ENCODE assay signal across 8 mouse cellular contexts in genomic region chr11:115765607-115766141, GRCm38 (mm10). TPM values are rescaled to one million over a fixed set of nuclear protein-coding genes. Genes with fewer than 3 reads are reported as not detected.
DNase-seq lines count a peak whose midpoint lies in the region; ATAC-seq and TF ChIP-seq lines count a peak whose summit lies in the region.

No protein-coding gene starts in this region.

- H3K4me3 ChIP-seq in E14TG2a.4 (replicated peaks; ENCODE audit: low read length), result peak overlapping the region; percentile 88
- peak overlapping the region; percentile 73 for H3K4me3 ChIP-seq in embryonic facial prominence, embryonic 13.5 days
- H3K4me3 ChIP-seq in heart, postnatal 0 days (ENCODE audit: low read depth, low read length), result peak overlapping the region; percentile 86
- H3K4me3 ChIP-seq in limb, embryonic 14.5 days (replicated peaks; ENCODE audit: low read length), result peak overlapping the region; percentile 80
- H3K4me3 ChIP-seq in midbrain, embryonic 12.5 days, result peak overlapping the region; percentile 74

- H3K9me3 ChIP-seq in E14TG2a.4 (ENCODE audit: low read length), result no peaks in the 10 kb centered on the region
- no peaks in the 10 kb centered on the region for H3K9me3 ChIP-seq in embryonic facial prominence, embryonic 13.5 days
- no peaks in the 10 kb centered on the region for H3K9me3 ChIP-seq in heart, postnatal 0 days (replicated peaks; ENCODE audit: control insufficient read depth, low read length)
- no peaks in the 10 kb centered on the region for H3K9me3 ChIP-seq in limb, embryonic 14.5 days (ENCODE audit: control insufficient read depth, low read length)
- H3K9me3 ChIP-seq in midbrain, embryonic 12.5 days, result no peaks in the 10 kb centered on the region

- H3K27ac ChIP-seq in embryonic facial prominence, embryonic 13.5 days, result peak overlapping the region; percentile 93
- peak overlapping the region; percentile 98 for H3K27ac ChIP-seq in heart, postnatal 0 days (ENCODE audit: low read depth)
- peak overlapping the region; percentile 90 for H3K27ac ChIP-seq in limb, embryonic 14.5 days (replicated peaks; ENCODE audit: low read depth, low read length)
- H3K27ac ChIP-seq in midbrain, embryonic 12.5 days (replicated peaks), result peak overlapping the region; percentile 79

- peak overlapping the region; percentile 78 for H3K4me2 ChIP-seq in embryonic facial prominence, embryonic 13.5 days
- H3K4me2 ChIP-seq in heart, postnatal 0 days (ENCODE audit: low read depth, low read length), result peak overlapping the region; percentile 81
- H3K4me2 ChIP-seq in limb, embryonic 14.5 days (replicated peaks; ENCODE audit: low read depth, low read length, severe bottlenecking), result peak overlapping the region; percentile 66
- H3K4me2 ChIP-seq in midbrain, embryonic 12.5 days (replicated peaks), result peak overlapping the region; percentile 66

- no peaks in the 10 kb centered on the region for H3K36me3 ChIP-seq in E14TG2a.4 (ENCODE audit: insufficient read depth, low read length)
- no peaks in the 10 kb centered on the region for H3K36me3 ChIP-seq in embryonic facial prominence, embryonic 13.5 days
- no peaks in the 10 kb centered on the region for H3K36me3 ChIP-seq in heart, postnatal 0 days (replicated peaks; ENCODE audit: control insufficient read depth, insufficient read depth, low read length)
- no peaks in the 10 kb centered on the region for H3K36me3 ChIP-seq in limb, embryonic 14.5 days (ENCODE audit: control insufficient read depth, insufficient read depth, low read length)
- H3K36me3 ChIP-seq in midbrain, embryonic 12.5 days, result no peaks in the 10 kb centered on the region

- peaks cover 4% of the 10 kb centered on the region; the same call in 1 of the 2 replicates for H3K27me3 ChIP-seq in E14TG2a.4 (ENCODE audit: insufficient read depth, low read length)
- H3K27me3 ChIP-seq in embryonic facial prominence, embryonic 13.5 days, result no peaks in the 10 kb centered on the region
- no peaks in the 10 kb centered on the region for H3K27me3 ChIP-seq in heart, postnatal 0 days (ENCODE audit: control insufficient read depth, insufficient read depth, low read length)
- no peaks in the 10 kb centered on the region for H3K27me3 ChIP-seq in limb, embryonic 14.5 days (ENCODE audit: control insufficient read depth, insufficient read depth, low read length)
- H3K27me3 ChIP-seq in midbrain, embryonic 12.5 days, result no peaks in the 10 kb centered on the region

- no peak for TF ChIP-seq EP300 in heart, postnatal 0 days (IDR thresholded peaks at IDR 0.05; ENCODE audit: low read depth)

- peaks cover 55% of the 10 kb centered on the region for H3K4me1 ChIP-seq in E14TG2a.4 (replicated peaks; ENCODE audit: low read depth, low read length)
- peaks cover 13% of the 10 kb centered on the region for H3K4me1 ChIP-seq in embryonic facial prominence, embryonic 13.5 days
- peaks cover 31% of the 10 kb centered on the region for H3K4me1 ChIP-seq in heart, postnatal 0 days (ENCODE audit: control insufficient read depth, insufficient read depth)
- H3K4me1 ChIP-seq in limb, embryonic 14.5 days (ENCODE audit: control insufficient read depth, insufficient read depth, low read length), result peaks cover 11% of the 10 kb centered on the region
- H3K4me1 ChIP-seq in midbrain, embryonic 12.5 days, result peaks cover 22% of the 10 kb centered on the region

- peak; percentile 80 for ATAC-seq in frontal cortex, adult (ENCODE audit: low TSS enrichment)
- ATAC-seq in embryonic facial prominence, embryonic 13.5 days (ENCODE audit: insufficient number of reproducible peaks, insufficient read depth, low FRiP score, low TSS enrichment, low read depth), result peak; percentile 75; the same call in 1 of the 2 replicates
- peak; percentile 59 for ATAC-seq in heart, postnatal 0 days (ENCODE audit: insufficient read depth, low read depth)
- peak; percentile 75 for ATAC-seq in limb, embryonic 14.5 days (ENCODE audit: low FRiP score, low read depth)
- ATAC-seq in midbrain, embryonic 12.5 days (ENCODE audit: low FRiP score, low read depth), result no peak; the same call in none of the 2 replicates

- DNase-seq in frontal cortex, postnatal 36 days (ENCODE audit: low spot score in 2 of 2), result no peak
- peak; percentile 58 for DNase-seq in heart, postnatal 0 days (ENCODE audit: low spot score)
- DNase-seq in limb, embryonic 14.5 days (ENCODE audit: low spot score), result peak; percentile 25
- DNase-seq in ovary, postnatal 10 days (ENCODE audit: low spot score), result no peak

- 0 out of 2 replicates have a peak, but pooled peaks have one; percentile 15 for TF ChIP-seq POLR2A in limb, embryonic 14.5 days (IDR thresholded peaks at IDR 0.05; ENCODE audit: borderline replicate concordance, extremely low read depth, insufficient read depth, insufficient read length)

- 1% methylated on average over 34 of the region's 34 CpGs for WGBS in embryonic facial prominence, embryonic 13.5 days
- WGBS in heart, postnatal 0 days, result under 1% methylated on average over 34 of the region's 34 CpGs
- WGBS in limb, embryonic 14.5 days, result under 1% methylated on average over 23 of the region's 34 CpGs
- WGBS in midbrain, embryonic 12.5 days, result under 1% methylated on average over 34 of the region's 34 CpGs

- TF ChIP-seq CTCF in E14TG2a.4 (conservative IDR thresholded peaks at IDR 0.05; ENCODE audit: low read length), result no peak
- no peak for TF ChIP-seq CTCF in heart, postnatal 0 days (IDR thresholded peaks at IDR 0.05; ENCODE audit: low read depth)

- peak overlapping the region; percentile 92 for H3K9ac ChIP-seq in embryonic facial prominence, embryonic 13.5 days
- peak overlapping the region; percentile 91 for H3K9ac ChIP-seq in heart, postnatal 0 days (replicated peaks; ENCODE audit: low read depth, low read length)
- H3K9ac ChIP-seq in limb, embryonic 14.5 days (ENCODE audit: low read depth, low read length, severe bottlenecking), result peak overlapping the region; percentile 95
- peak overlapping the region; percentile 85 for H3K9ac ChIP-seq in midbrain, embryonic 12.5 days (replicated peaks)

RNA-seq across cellular contexts. Expression of gene Tmem94, which starts 0.4 kb away (rescaled TPM):
- polyA plus RNA-seq in embryonic facial prominence, embryonic 13.5 days (2015; fragmentation: Nextera tagmentation; extraction: Ambion mirVana), result 24.8 and 24.9 TPM in 2 replicates
- total RNA-seq in heart, postnatal 0 days (2014; rRNA removed; ENCODE audit: low replicate concordance), result 56.9 and 65.0 TPM in 2 replicates
- polyA plus RNA-seq in heart, postnatal 0 days (2015; fragmentation: Nextera tagmentation; extraction: Ambion mirVana), result 32.5 and 34.0 TPM in 2 replicates
- 46.8 and 68.8 TPM in 2 replicates for polyA plus RNA-seq in limb, embryonic 14.5 days (2012; rRNA removed)
- 17.9 and 18.8 TPM in 2 replicates for polyA plus RNA-seq in limb, embryonic 14.5 days (2014; fragmentation: Nextera tagmentation; extraction: Ambion mirVana)
- 42.4 and 47.0 TPM in 2 replicates for polyA plus RNA-seq in midbrain, embryonic 12.5 days (2016; fragmentation: Nextera tagmentation; extraction: Ambion mirVana)

RNA-seq across cellular contexts. Expression of gene Caskin2, which starts 47.8 kb away (rescaled TPM):
- polyA plus RNA-seq in embryonic facial prominence, embryonic 13.5 days (2015; fragmentation: Nextera tagmentation; extraction: Ambion mirVana), result 16.1 and 17.3 TPM in 2 replicates
- total RNA-seq in heart, postnatal 0 days (2014; rRNA removed; ENCODE audit: low replicate concordance), result 62.1 and 107 TPM in 2 replicates
- polyA plus RNA-seq in heart, postnatal 0 days (2015; fragmentation: Nextera tagmentation; extraction: Ambion mirVana), result 12.6 and 14.2 TPM in 2 replicates
- polyA plus RNA-seq in limb, embryonic 14.5 days (2012; rRNA removed), result 34.6 and 44.7 TPM in 2 replicates
- 17.3 and 21.2 TPM in 2 replicates for polyA plus RNA-seq in limb, embryonic 14.5 days (2014; fragmentation: Nextera tagmentation; extraction: Ambion mirVana)
- polyA plus RNA-seq in midbrain, embryonic 12.5 days (2016; fragmentation: Nextera tagmentation; extraction: Ambion mirVana), result 15.5 and 17.0 TPM in 2 replicates

RNA-seq across cellular contexts. Expression of gene Tsen54, which starts 48.9 kb away (rescaled TPM):
- polyA plus RNA-seq in embryonic facial prominence, embryonic 13.5 days (2015; fragmentation: Nextera tagmentation; extraction: Ambion mirVana), result 31.3 and 34.6 TPM in 2 replicates
- total RNA-seq in heart, postnatal 0 days (2014; rRNA removed; ENCODE audit: low replicate concordance), result 35.5 and 58.5 TPM in 2 replicates
- 14.8 and 17.7 TPM in 2 replicates for polyA plus RNA-seq in heart, postnatal 0 days (2015; fragmentation: Nextera tagmentation; extraction: Ambion mirVana)
- polyA plus RNA-seq in limb, embryonic 14.5 days (2012; rRNA removed), result 32.6 and 40.0 TPM in 2 replicates
- 28.1 and 30.2 TPM in 2 replicates for polyA plus RNA-seq in limb, embryonic 14.5 days (2014; fragmentation: Nextera tagmentation; extraction: Ambion mirVana)
- 27.9 and 30.9 TPM in 2 replicates for polyA plus RNA-seq in midbrain, embryonic 12.5 days (2016; fragmentation: Nextera tagmentation; extraction: Ambion mirVana)

RNA-seq across cellular contexts. Expression of gene Grb2, which starts 57.3 kb away (rescaled TPM):
- 77.7 and 108 TPM in 2 replicates for polyA plus RNA-seq in embryonic facial prominence, embryonic 13.5 days (2015; fragmentation: Nextera tagmentation; extraction: Ambion mirVana)
- 48.6 and 126 TPM in 2 replicates for total RNA-seq in heart, postnatal 0 days (2014; rRNA removed; ENCODE audit: low replicate concordance)
- 96.9 and 116 TPM in 2 replicates for polyA plus RNA-seq in heart, postnatal 0 days (2015; fragmentation: Nextera tagmentation; extraction: Ambion mirVana)
- polyA plus RNA-seq in limb, embryonic 14.5 days (2012; rRNA removed), result 61.5 and 62.7 TPM in 2 replicates
- polyA plus RNA-seq in limb, embryonic 14.5 days (2014; fragmentation: Nextera tagmentation; extraction: Ambion mirVana), result 53.8 and 58.0 TPM in 2 replicates
- 137 and 149 TPM in 2 replicates for polyA plus RNA-seq in midbrain, embryonic 12.5 days (2016; fragmentation: Nextera tagmentation; extraction: Ambion mirVana)

RNA-seq across cellular contexts. Expression of gene Llgl2, which starts 58.2 kb away (rescaled TPM):
- 8.1 and 9.5 TPM in 2 replicates for polyA plus RNA-seq in embryonic facial prominence, embryonic 13.5 days (2015; fragmentation: Nextera tagmentation; extraction: Ambion mirVana)
- total RNA-seq in heart, postnatal 0 days (2014; rRNA removed; ENCODE audit: low replicate concordance), result 49.8 and 85.5 TPM in 2 replicates
- 12.7 and 14.1 TPM in 2 replicates for polyA plus RNA-seq in heart, postnatal 0 days (2015; fragmentation: Nextera tagmentation; extraction: Ambion mirVana)
- polyA plus RNA-seq in limb, embryonic 14.5 days (2012; rRNA removed), result 11.2 and 12.6 TPM in 2 replicates
- polyA plus RNA-seq in limb, embryonic 14.5 days (2014; fragmentation: Nextera tagmentation; extraction: Ambion mirVana), result 12.3 and 13.3 TPM in 2 replicates
- 3.7 and 4.4 TPM in 2 replicates for polyA plus RNA-seq in midbrain, embryonic 12.5 days (2016; fragmentation: Nextera tagmentation; extraction: Ambion mirVana)

Comparison
In these comparisons a context has a peak if more than half of its experiments do, and no peak if none do; other contexts are left out.
1. DNase-seq: peak in heart, postnatal 0 days (single experiment) and limb, embryonic 14.5 days (single experiment); none in frontal cortex, postnatal 36 days (0 of 2) and ovary, postnatal 10 days (single experiment).
2. Peak in every context shown above with its lines, with median percentiles within 50 percentile points of each other: H3K4me3 ChIP-seq, H3K27ac ChIP-seq, H3K4me2 ChIP-seq and H3K9ac ChIP-seq.